Mouse (Mus musculus) liver, embryonic 13.5 days (tissue): ENCODE results near the gene Rfx5. TPM values are rescaled to one million over a fixed set of nuclear protein-coding genes. Genes with fewer than 3 reads are reported as not detected.
"Not testable (repeated sequence)": the region's sequence is repeated elsewhere in the genome, so short reads cannot be mapped to it uniquely, and the experiment has no call there.

Experiments used
- ATAC-seq: fragments of 200-750 bp; cut with Nextera tagmentation; 2 replicates; pipeline ENCODE4 v1.8.0; 2017; ENCODE audit warnings: low read depth, mild to moderate bottlenecking, moderate number of reproducible peaks, moderate library complexity
- DNase-seq: peaks from one replicate; pipeline ENCODE4 v3.0.0; 2022
- H3K27ac ChIP-seq: fragments of 300-500 bp; sonication (generic); 2 replicates; pipeline ENCODE4 v1.5.1; 2015; ENCODE audit warnings: moderate library complexity, mild to moderate bottlenecking, inconsistent platforms
- H3K27me3 ChIP-seq: fragments of 300-500 bp; sonication (generic); 2 replicates; pipeline ENCODE4 v1.6.1; 2015; ENCODE audit warnings: mild to moderate bottlenecking, inconsistent platforms
- H3K36me3 ChIP-seq: fragments of 300-500 bp; sonication (generic); 2 replicates; pipeline ENCODE4 v1.6.1; 2015; ENCODE audit warnings: mild to moderate bottlenecking, inconsistent platforms
- H3K4me1 ChIP-seq: fragments of 300-500 bp; sonication (generic); replicated peaks from 2 replicates; pipeline ENCODE4 v1.6.1; 2015; ENCODE audit warnings: inconsistent platforms
- H3K4me2 ChIP-seq: fragments of 300-500 bp; sonication (generic); 2 replicates; pipeline ENCODE4 v1.6.1; 2015; ENCODE audit warnings: inconsistent platforms, mild to moderate bottlenecking, moderate library complexity
- H3K4me3 ChIP-seq: fragments of 300-500 bp; sonication (generic); replicated peaks from 2 replicates; pipeline ENCODE4 v1.5.1; 2015; ENCODE audit warnings: mild to moderate bottlenecking, inconsistent platforms
- H3K9ac ChIP-seq: fragments of 300-500 bp; sonication (generic); 2 replicates; pipeline ENCODE4 v1.6.1; 2015; ENCODE audit warnings: mild to moderate bottlenecking, inconsistent platforms
- H3K9me3 ChIP-seq: fragments of 300-500 bp; sonication (generic); replicated peaks from 2 replicates; pipeline ENCODE4 v1.6.1; 2016; ENCODE audit warnings: inconsistent platforms
- WGBS: fragments of 180-500 bp; shearing (Covaris S2); methylation state at CpG from one replicate; pipeline ENCODE4 v1.1.7; 2015; ENCODE audit not compliant: insufficient replicate concordance; 5-methylcytosine and 5-hydroxymethylcytosine counted together
- polyA plus RNA-seq: library from polyadenylated mRNA; unstranded; fragments of >200 nt; fragmentation: Nextera tagmentation; extraction: Ambion mirVana; gene quantifications from 2 replicates; pipeline ENCODE4 v1.2.1, GENCODE M21; 2015

The Rfx5 gene
- polyA plus RNA-seq, 1 experiment from 2014 or later: 0.96 TPM

GRCm38 (mm10) chr3:94936147-94936546 lies 17.7 kb upstream of the Rfx5 start:
- DNase-seq, H3K27me3 ChIP-seq, H3K4me3 ChIP-seq, H3K9ac ChIP-seq, H3K9me3 ChIP-seq: not testable (repeated sequence)
- 0 out of 2 replicates have a peak, but pooled peaks have one; percentile 15 for ATAC-seq
- Histone ChIP-seq H3K27ac (peak overlapping the region; percentile 29), H3K36me3 (0 out of 2 replicates have a peak, but pooled peaks cover 11% of the 10 kb centered on the region), H3K4me1 (peaks cover 51% of the 10 kb centered on the region), H3K4me2 (peak overlapping the region; percentile 33; the same call in 1 of the 2 replicates)
- WGBS: 40% methylated on average over 5 of the region's 5 CpGs

- H3K4me1 ChIP-seq: peaks cover 47% of the 10 kb centered on the region
- 84% methylated on average over 7 of the region's 7 CpGs for WGBS
- not testable (repeated sequence) for ATAC-seq, H3K9me3 ChIP-seq, H3K4me3 ChIP-seq, H3K9ac ChIP-seq, H3K27me3 ChIP-seq, H3K4me2 ChIP-seq, H3K27ac ChIP-seq, DNase-seq
- 0 out of 2 replicates have a peak, but pooled peaks cover 11% of the 10 kb centered on the region for H3K36me3 ChIP-seq
Observed at GRCm38 (mm10) chr3:94937194-94937593, 16.7 kb upstream of the Rfx5 start.

DNA sequence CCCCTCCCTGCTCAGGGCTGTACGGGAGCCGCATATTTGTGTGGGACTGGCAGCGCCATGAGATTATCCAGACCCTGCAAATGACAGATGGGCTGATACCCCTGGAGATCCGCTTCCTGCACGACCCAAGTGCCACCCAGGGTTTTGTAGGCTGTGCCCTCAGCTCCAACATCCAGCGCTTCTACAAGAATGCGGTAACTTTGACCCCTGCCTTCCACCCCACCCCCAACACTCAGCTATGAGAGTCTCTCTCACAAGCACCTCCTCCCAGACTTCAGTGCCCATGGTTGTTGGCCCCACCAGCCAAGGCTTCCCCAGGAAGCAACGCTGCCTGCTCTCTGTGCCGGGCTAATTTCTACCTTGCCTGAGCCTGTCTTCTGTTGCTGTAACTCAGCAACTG lies 13.8 kb upstream of the Rfx5 start:
- ATAC-seq, H3K4me3 ChIP-seq, H3K9ac ChIP-seq, H3K27me3 ChIP-seq, H3K4me2 ChIP-seq, H3K27ac ChIP-seq, DNase-seq, H3K9me3 ChIP-seq: not testable (repeated sequence)
- WGBS: 57% methylated on average over 9 of the region's 9 CpGs
- H3K36me3 ChIP-seq: 0 out of 2 replicates have a peak, but pooled peaks cover 11% of the 10 kb centered on the region
- H3K4me1 ChIP-seq: peaks cover 37% of the 10 kb centered on the region

DNA sequence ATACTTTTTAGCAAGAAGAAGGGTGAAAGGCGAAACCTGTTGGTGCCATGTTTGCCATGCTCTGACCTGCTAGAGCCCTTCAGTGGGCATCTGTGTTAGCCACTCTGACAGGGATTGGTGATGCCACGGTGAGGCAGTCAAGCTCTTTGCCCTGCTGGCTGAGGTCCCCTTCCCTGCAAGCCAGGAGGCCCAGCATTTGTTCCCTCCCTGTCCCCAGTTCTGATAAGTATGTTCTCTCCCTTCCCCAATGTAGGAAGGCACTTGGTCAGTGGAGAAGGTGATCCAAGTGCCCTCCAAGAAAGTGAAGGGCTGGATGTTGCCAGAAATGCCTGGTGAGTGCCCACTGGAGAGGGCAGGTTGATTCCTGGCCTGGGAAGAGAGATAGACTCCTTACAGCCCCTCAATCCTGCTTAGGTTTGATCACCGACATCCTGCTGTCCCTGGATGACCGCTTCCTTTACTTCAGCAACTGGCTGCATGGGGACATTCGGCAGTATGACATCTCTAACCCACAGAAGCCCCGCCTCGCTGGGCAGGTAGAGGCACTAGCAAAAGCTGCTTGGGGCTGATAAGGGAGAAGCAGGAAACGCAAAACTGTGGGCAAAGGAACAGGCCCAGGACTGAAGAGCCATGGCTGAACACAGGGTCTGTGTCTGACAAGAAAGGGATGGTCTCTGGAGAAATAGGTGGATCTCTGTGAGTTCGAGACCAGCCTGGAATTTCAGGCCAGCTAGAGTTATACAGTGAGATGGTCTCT lies 11.5 kb upstream of the Rfx5 start:
- H3K4me2 ChIP-seq: peak overlapping the region; percentile 52
- ATAC-seq (peak; percentile 95), DNase-seq (peak; percentile 86)
- 0 out of 2 replicates have a peak, but pooled peaks cover 11% of the 10 kb centered on the region for H3K36me3 ChIP-seq
- H3K27ac ChIP-seq: peak overlapping the region; percentile 88
- H3K9ac ChIP-seq: peak overlapping the region; percentile 50
- not testable (repeated sequence) for H3K27me3 ChIP-seq, H3K9me3 ChIP-seq, H3K4me3 ChIP-seq
- H3K4me1 ChIP-seq: peaks cover 25% of the 10 kb centered on the region
- 19% methylated on average over 9 of the region's 9 CpGs for WGBS

- DNase-seq (peak; percentile 52), ATAC-seq (peak; percentile 28; the same call in 1 of the 2 replicates)
- H3K9me3 ChIP-seq, H3K27me3 ChIP-seq, H3K36me3 ChIP-seq, H3K4me2 ChIP-seq, H3K4me3 ChIP-seq, H3K9ac ChIP-seq: not testable (repeated sequence)
- Histone ChIP-seq H3K4me1 (peaks cover 29% of the 10 kb centered on the region), H3K27ac (peak overlapping the region; percentile 88; the same call in 1 of the 2 replicates)
- 10% methylated on average over 4 of the region's 4 CpGs for WGBS
Observed at GRCm38 (mm10) chr3:94943706-94944105, 10.2 kb upstream of the Rfx5 start.

- Histone ChIP-seq H3K4me1 (peaks cover 30% of the 10 kb centered on the region), H3K27me3 (no peaks in the 10 kb centered on the region), H3K27ac (no peak overlapping the region), H3K9ac (no peak overlapping the region), H3K4me3 (no peak overlapping the region), H3K4me2 (no peak overlapping the region), H3K36me3 (no peaks in the 10 kb centered on the region), H3K9me3 (no peaks in the 10 kb centered on the region)
- no peak for DNase-seq
- WGBS: 54% methylated on average over 3 of the region's 3 CpGs
- ATAC-seq: no peak
Observed at GRCm38 (mm10) chr3:94948066-94948614, 5.7 kb upstream of the Rfx5 start.

- Histone ChIP-seq H3K4me1 (peaks cover 34% of the 10 kb centered on the region), H3K4me3 (no peak overlapping the region), H3K9me3 (no peaks in the 10 kb centered on the region), H3K27ac (no peak overlapping the region), H3K36me3 (no peaks in the 10 kb centered on the region), H3K4me2 (no peak overlapping the region), H3K27me3 (no peaks in the 10 kb centered on the region), H3K9ac (no peak overlapping the region)
- no peak for ATAC-seq
- no peak for DNase-seq
- 41% methylated on average over 3 of the region's 3 CpGs for WGBS
Observed at GRCm38 (mm10) chr3:94949645-94950044, 4.2 kb upstream of the Rfx5 start.

- H3K27ac ChIP-seq: no peak overlapping the region
- DNase-seq: no peak
- no peaks in the 10 kb centered on the region for H3K27me3 ChIP-seq
- H3K9me3 ChIP-seq: no peaks in the 10 kb centered on the region
- 70% methylated on average over 5 of the region's 5 CpGs for WGBS
- peaks cover 34% of the 10 kb centered on the region for H3K4me1 ChIP-seq
- H3K36me3 ChIP-seq: peaks cover 18% of the 10 kb centered on the region
- H3K9ac ChIP-seq: no peak overlapping the region
- no peak for ATAC-seq
- peak overlapping the region; percentile 72 for H3K4me3 ChIP-seq
- H3K4me2 ChIP-seq: peak overlapping the region; percentile 96
Observed at GRCm38 (mm10) chr3:94952806-94953205, 1.1 kb upstream of the Rfx5 start.

DNA sequence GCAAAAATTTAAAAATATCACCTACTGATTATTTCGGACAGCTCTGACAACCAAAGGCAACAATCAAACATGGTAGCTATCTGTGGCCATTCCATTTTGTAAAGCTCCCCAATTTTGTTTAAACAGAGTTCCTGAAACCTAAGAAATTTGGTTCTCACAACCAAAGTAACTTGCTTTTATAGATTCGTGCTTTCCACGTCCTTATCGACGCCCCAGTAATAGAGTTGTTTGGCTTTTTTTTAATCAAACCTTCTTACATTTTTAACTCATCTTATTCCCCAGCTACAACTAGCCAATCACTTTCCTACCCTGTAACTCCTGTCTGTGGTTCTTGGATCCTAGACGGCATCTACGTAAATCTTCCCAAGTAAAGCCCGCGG lies 501 bp upstream of the Rfx5 start:
- no peak for ATAC-seq

GRCm38 (mm10) chr3:94958295-94958694 lies 4.4 kb downstream of the Rfx5 start:
- 56% methylated on average over 8 of the region's 8 CpGs for WGBS
- peaks cover 25% of the 10 kb centered on the region for H3K4me1 ChIP-seq
- H3K36me3 ChIP-seq: peaks cover 25% of the 10 kb centered on the region
- DNase-seq (no peak), ATAC-seq (no peak)
- H3K4me3 ChIP-seq: no peak overlapping the region
- no peaks in the 10 kb centered on the region for H3K9me3 ChIP-seq
- no peak overlapping the region for H3K27ac ChIP-seq
- H3K4me2 ChIP-seq: no peak overlapping the region
- no peak overlapping the region for H3K9ac ChIP-seq
- no peaks in the 10 kb centered on the region for H3K27me3 ChIP-seq

More for the DNA sequence above, 501 bp upstream of the Rfx5 start:
- H3K4me1 ChIP-seq: peaks cover 39% of the 10 kb centered on the region
- 0 out of 2 replicates have a peak overlapping the region, but pooled peaks have one; percentile 62 for H3K27ac ChIP-seq
- H3K4me2 ChIP-seq: peak overlapping the region; percentile 96
- peaks cover 23% of the 10 kb centered on the region for H3K36me3 ChIP-seq
- WGBS: 15% methylated on average over 9 of the region's 9 CpGs
- peak overlapping the region; percentile 83 for H3K9ac ChIP-seq
- no peaks in the 10 kb centered on the region for H3K27me3 ChIP-seq
- no peaks in the 10 kb centered on the region for H3K9me3 ChIP-seq
- peak overlapping the region; percentile 72 for H3K4me3 ChIP-seq
- DNase-seq: no peak

DNA sequence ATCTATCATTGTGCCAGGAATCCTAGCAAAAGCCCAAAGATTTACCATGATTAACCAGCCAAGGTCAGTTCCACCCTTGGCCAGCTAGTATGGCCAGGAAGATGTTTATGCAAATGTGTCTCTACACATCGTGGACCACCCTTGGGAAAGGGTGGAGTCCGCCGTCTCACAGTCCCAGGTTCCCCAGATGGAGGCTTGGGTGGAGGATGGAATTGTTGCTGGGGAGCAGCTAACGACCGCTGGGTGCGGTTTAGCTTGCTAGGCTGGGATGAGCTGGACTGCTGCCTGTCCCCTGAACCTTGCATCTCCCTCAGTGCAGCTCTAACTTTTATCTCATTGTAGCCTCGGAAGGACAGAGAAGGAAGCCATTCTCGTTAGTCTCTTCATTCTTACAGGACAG lies 6.0 kb downstream of the Rfx5 start:
- Histone ChIP-seq H3K27me3 (no peaks in the 10 kb centered on the region), H3K27ac (no peak overlapping the region), H3K36me3 (peaks cover 25% of the 10 kb centered on the region), H3K4me3 (no peak overlapping the region), H3K4me2 (no peak overlapping the region), H3K9ac (no peak overlapping the region), H3K4me1 (peaks cover 16% of the 10 kb centered on the region), H3K9me3 (no peaks in the 10 kb centered on the region)
- ATAC-seq: no peak
- DNase-seq: no peak
- WGBS: 66% methylated on average over 8 of the region's 8 CpGs
